Mouse (Mus musculus) erythroblast, adult 5-6 weeks (primary cell): ENCODE measurements around the gene Egln2. TPM values are rescaled to one million over a fixed set of nuclear protein-coding genes. Genes with fewer than 3 reads are reported as not detected.

ENCODE experiments used
- ATAC-seq: replicated peaks from 2 replicates; pipeline ENCODE4 v1.8.0; 2016; ENCODE audit warnings: moderate number of reproducible peaks, mild to moderate bottlenecking, moderate TSS enrichment, inconsistent platforms; ENCODE audit not compliant: poor library complexity, low FRiP score, severe bottlenecking
- total RNA-seq, 2 experiments: library from RNA; stranded (forward) in 1 of 2; stranded (reverse) in 1 of 2; fragments of 150-400 nt in 1 of 2; fragments of 200-764, 138-1000 nt in 1 of 2; gene quantifications; 2 replicates each; pipeline versions ENCODE4 v1.2.3 to v1.2.4; 2015 to 2017; ENCODE audit warnings: low replicate concordance in 2 of 2

Gene Egln2
- total RNA-seq (2015; ENCODE audit: low replicate concordance), result 1.3 and 7.7 TPM in 2 replicates
- total RNA-seq (2017; ENCODE audit: low replicate concordance), result 7.6 and 10.0 TPM in 2 replicates

DNA sequence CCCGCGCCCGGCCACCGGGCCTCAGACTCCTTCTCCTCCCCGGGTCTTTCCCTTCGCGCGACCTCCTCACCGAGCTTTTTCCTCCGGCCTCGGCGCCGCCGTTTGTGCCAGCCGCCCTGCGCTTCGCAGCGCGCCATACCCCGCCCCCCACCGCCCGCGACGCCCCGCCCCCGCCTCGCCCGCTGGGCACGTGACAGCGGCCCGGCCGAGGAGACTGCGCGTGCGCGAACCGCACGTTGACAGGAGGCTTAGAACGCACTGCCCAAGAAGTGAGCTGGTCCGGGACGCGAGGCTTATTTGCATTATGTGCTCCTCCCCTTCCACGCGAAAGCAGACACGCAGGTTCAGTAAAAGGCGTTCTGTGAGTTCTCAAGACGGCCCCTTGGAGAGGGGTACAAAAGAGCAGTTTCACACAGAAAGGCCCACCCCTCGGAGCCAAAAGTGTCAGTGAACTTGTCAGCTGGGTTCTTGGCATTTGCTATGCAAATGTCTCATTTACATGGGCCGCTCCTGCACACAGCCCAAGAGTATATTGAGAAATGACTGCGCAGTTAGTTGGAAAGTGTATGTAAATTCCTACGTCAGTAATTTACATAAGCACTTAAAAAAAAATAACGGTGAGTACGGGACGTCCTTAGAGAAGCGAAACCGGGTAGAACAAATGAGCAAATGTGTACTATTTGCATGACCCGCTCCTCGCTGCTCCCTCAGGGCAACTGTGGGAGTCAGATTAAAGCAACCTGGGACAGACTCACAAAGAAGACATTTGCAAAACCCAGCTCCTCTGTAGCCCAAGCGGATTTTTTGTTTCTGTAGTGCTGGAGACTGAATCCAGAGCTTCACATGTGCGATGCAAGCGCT, at the start of gene Egln2:
Gene Egln2 (minus strand): TSS at position 189 of the 861 bp plus-strand sequence.
- peak; percentile 78 for ATAC-seq

DNA sequence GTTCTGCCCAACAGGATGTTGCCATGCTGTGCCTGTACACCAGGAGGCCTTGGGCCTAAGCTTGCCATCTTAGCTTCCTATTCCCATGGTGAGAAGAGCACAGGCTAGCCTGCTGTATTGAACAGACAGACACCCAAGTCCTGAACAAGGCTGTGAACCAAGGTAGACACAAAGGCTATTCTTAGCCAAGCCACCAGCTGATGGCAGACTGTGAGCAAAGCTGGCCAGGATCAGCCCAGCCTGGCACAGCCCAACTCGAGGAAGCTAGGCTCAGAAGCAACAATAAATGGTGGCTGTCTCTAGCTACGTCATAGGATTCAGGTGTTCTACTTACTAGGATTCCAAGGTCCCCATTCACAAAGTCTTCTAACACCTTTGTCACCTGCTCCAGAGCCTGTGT, 46.0 kb upstream of the Egln2 start:
- no peak for ATAC-seq

DNA sequence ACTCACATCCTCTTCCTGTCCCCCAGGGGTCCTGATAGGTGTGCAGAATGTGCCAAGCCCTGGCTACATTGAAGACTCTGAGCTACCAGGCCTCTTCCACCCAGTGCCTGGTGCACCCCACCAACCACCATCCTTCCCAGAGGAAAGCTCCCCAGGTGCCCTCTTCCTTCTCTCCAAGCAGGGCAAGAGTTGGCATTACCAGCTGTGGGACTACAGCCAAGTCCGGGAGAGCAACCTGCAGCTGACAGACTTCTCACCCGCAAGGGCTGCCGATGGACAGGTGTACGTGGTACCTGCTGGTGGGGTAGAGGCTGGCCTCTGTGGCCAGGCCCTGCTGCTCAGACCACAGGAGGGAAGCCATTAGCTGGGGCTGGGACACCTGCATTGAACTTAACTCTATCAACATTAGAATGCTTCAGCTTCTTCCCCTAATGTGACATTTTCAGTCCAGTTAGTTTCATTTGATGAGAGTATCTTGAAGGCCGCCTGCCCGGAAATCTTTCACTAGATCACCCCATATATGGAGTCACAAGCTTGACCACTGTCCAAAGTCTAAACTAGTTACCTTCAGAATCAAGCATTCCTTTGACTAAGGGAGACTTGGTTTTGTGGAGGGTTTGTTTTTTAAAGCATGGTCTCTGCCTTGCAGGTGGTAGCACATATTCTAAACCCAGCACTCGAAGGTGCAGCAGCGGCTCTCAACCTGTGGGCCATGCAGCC, 37.3 kb upstream of the Egln2 start:
- ATAC-seq, result no peak

DNA sequence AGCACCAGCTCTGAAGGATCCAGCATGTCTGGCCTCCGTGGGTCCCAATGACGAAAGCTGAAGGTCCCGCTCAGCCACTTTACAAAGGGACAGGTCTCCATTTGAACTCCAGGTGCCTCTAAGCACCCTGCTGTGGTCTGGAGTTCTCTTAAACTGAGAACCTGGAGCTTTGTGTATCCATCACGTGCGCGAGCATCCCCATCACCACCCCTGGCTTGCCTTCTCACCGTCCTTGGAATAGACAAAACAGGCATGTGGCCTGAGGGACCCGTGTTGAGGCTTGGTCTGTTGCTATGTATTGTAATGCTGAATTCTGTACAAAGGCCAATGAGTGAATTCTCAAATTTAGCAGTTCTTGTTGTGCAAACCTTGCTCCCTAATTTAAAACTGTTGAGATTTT, 32.2 kb upstream of the Egln2 start:
- no peak for ATAC-seq

DNA sequence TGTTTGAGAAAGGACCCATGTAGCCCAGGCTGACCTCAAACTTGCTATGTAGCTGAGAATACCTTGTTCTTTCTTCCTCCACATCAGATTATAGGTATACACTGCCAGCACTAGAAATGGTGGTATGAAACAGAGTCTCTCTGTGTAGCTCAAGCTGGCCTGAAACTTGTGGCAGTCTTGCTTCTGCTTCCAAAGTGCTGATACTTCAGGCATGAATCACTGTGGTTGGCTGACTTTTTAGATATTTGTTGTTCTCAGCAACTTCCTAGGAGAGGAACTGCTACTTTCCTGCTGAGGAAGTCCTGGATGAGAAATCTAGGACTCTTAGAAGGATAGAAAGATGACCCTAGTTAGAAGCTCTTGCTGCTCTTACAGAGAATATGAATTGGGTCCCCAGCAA, 31.8 kb upstream of the Egln2 start:
- ATAC-seq, result no peak

DNA sequence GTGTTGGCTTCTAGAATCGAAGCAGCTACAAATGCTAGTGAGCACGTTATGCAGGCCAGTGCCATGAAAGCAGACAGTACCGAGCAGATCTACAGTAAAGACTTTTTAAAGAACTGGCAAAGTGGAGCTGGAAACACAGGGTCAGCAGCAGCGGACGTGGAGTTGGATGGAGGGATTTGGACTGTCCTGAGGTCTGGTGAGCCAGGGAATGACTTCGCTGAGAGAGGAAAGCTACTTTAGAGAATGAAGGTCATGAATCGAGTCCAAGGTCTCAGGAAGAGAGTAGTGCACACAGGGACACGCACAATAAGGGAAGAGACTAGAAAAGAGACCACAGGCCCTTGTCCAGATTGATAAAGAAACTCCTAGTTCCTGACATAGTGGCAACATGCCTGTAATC, 31.0 kb upstream of the Egln2 start:
- no peak for ATAC-seq

DNA sequence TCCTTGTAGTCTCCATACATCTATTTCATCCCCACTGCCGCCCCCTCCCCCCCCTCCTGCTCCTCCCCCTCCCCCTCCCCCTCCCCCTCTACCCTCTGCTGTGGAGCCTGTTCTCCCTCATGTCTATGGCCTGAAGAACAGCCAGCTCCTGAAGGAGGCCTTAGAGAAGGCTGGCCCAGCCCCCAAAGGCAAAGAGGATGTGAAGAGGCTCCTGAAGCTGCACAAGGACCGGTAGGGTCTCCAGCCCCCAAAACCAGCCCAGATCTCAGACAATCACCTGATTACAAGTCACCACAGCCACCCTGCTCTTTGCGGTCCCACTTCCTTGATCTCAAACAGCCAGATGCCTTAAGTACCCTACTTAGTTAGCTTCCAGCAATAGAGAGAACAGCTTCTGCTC, 30.5 kb upstream of the Egln2 start:
- no peak for ATAC-seq

DNA sequence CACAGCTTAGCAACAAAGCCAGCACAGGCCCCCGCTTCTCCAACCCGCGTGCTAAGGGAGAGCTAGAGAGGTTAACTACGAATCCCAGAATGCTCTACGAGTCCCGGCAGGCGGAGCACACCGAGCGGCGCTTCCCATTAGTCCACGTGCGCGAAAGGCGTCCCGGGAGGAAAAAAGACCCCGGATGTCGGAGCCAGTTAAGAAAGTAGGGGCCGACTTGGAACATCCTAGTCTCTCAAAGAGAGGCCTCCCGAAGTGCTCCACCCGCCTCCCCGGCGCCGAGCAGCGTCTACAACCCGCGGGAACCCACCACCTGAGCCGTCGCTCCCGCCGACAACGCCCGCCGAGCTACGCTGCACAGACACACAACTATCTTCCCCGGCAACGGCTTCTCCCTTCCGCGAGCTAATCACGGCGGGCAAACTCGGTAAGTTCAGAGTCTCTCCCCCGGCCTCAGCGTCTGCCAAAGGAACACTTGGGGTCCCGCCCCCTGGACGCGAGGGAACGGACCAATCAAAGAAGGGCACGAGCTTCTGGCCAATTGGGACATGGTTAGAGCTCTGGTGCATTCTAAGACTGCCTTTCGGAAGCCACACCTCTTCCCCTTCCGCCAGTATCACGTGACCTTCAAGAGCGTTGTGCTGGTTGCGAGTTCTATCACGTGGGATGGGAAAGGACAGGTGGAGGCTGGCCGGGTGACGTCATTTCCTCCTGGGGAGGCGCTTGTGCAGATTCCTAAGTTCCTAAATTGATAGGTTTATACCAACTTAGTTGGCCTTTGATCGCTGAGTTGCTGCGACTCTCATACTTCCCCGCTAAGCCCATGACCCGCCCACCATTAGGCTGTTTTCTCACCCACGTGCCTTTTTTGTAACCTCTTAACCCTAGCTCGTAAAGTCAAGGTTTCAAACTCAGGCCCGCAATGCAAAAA, 29.3 kb upstream of the Egln2 start, which contains the start of the genes BC024978 and Snrpa:
Gene BC024978 (plus strand): TSS at position 101 of the 931 bp plus-strand sequence.
Gene Snrpa (minus strand): TSS at position 591 of the 931 bp plus-strand sequence.
- ATAC-seq, result peak; percentile 96

DNA sequence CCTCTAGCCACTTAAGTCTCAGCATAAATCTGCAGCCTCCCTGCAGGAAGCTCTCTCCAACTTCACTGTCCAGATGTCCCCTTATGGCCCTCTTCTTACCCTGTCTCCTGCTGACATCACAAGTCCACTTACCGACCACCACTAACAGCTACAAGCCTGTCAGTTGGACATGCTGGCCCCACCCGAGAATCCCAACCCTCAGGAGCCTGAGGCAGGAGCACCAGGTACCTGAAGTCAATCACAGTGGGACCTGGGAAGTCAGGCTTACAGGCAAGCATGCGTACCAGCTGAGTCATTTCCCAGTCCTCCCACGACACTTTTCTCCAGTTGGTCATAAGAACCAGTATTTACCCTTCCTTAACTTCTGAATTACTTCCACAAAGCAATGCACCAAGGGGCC, 27.1 kb upstream of the Egln2 start:
- no peak for ATAC-seq

DNA sequence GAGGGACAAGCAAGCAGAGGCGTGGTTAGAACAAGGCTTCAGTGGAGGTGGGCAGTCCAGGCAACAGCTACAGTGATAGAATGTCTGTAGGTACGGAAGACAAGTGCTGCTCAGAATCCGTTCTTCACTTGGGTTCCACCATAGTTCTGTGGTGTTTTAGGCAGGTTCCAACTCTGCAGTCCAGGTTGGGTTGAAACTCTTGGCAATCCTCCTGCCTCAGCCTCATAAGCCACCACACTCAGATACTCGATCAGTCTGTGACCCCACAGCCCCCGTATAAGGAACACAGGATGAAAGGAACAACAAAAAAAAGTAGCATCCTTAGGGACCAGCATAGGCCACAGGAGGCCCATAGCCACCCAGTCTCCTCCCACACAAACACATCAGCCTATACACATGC, 25.8 kb upstream of the Egln2 start:
- ATAC-seq, result no peak

DNA sequence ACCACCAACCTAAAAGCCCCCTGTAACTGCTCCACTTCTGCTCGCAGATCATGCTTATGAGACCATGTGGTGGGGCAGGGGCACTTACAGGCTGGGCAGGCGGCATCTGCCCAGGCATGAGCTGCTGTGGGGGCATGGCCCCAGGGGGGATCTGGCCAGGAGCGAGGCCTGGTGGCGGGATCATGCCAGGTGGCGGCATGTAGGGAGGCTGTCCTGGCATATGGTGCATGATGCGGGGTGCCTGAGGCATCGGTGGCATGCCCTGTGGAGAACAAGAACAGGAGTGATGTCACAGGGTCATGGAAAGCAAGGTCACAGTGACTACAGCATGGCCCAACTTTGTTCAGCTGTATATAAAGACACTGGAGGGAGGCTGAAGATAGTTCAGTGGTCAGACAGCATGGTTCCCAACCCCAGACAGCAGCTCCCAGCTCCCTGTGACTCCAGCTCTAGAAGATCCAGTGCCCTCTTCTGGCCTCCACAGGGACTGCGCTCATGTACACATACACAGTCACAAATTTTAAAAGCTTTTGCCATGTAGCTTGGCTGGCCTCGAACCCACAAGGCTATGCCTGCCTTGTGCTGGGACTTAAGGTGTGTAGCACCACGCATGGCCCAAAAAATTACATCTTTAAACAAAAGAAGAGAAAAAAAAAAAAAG, 22.8 kb upstream of the Egln2 start:
- peak; percentile 33; the same call in 1 of the 2 replicates for ATAC-seq

DNA sequence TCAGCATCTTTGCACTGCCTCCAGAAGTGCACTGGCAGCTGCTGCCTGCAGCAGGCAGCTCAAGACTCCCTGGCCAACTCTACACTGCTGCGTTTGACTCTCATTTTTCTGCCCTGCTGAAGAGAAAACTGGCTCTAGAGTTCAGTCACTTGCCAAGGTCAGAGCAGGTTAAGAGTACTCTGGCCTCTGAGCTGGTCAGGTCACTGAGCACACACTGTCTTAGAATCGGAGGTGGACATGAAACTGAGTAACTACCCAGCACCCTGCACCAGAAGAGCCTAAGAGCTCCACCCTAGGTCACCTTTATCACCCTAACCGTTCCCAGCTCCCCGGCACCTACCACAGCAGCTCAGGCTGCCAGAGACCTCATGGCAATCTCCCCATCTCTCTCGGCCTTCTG, 19.4 kb upstream of the Egln2 start:
- ATAC-seq, result no peak

DNA sequence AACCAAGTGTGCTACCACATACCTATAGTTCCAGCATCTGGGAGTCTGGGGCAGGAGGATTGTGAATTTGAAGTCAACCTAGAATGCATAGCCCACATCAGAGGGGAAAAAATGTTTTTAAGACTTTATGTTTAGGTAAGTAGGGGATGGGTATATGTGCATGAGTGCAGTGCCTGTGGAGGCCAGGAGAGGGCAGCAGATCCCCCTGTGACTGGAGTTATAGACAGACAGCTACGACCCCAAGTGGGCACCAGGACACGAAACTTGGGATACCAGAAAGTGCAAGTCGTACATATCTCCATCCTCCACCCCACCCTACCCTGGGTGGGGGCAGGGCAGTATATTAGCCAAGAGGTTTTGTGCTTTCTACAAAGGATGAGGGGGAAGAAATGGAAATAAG, 18.4 kb upstream of the Egln2 start:
- peak; percentile 73 for ATAC-seq

DNA sequence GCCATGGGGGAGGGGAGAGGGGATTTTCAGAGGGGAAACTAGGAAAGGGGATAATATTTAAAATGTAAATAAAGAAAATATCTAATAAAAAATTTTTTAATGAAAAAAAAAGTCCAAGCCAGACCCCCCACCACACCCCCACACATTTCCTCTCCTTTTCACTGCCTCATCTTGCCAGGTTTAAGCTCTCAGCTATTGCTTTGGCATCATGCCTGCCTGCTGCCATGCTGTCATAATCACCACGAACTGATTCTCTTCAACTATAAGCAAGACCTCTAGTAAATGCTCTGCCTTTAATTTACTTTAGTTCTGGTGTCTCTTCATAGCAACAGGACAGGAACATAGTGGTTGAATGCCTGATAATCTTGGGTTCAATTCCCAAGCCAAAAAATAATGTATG, 15.9 kb upstream of the Egln2 start:
- ATAC-seq, result no peak

DNA sequence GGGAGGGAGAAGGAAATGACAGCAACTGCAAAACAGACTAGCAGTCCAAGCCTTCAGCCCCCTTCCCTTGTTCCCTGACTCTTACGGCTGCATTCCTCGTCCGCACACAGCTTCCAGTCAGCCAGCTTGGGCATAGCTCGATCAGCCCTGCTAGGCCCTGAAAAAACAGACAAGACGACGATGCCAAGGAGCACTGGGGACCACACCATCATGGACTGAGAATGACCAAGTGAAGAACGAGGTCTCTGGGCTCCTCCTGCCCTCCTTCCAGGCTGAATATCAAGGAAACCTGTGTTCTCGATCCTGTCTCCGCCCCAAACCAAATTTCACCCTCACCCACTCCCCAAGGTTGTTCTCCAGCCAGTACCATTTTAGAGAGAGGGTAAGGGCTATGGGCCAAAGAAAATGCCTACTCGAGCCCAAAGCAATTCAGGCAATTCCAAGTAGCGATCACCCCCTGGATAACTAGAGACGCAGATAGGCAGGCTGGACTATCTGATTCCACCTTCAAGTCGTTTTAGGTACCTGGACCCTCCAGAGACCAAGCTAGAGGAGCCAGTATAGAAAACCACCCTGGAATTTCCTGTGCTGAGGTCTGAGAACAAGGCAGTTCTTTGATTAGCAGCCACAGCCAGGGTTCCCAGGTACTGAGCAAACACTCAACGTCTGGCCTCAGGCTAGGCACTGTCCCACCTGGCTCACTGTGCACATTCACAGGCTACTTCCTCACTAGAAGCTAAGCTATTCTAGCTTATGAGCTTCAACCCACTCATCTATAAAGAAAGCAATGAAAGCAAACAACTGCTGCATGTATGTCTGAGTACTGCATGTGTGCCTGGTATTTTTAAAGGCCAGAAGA, 14.5 kb upstream of the Egln2 start, which contains the start of the genes Gm21983 and Mia:
Gene Gm21983 (minus strand): TSS at position 250 of the 859 bp plus-strand sequence.
Gene Mia (minus strand): TSS at position 321 of the 859 bp plus-strand sequence.
- no peak for ATAC-seq

DNA sequence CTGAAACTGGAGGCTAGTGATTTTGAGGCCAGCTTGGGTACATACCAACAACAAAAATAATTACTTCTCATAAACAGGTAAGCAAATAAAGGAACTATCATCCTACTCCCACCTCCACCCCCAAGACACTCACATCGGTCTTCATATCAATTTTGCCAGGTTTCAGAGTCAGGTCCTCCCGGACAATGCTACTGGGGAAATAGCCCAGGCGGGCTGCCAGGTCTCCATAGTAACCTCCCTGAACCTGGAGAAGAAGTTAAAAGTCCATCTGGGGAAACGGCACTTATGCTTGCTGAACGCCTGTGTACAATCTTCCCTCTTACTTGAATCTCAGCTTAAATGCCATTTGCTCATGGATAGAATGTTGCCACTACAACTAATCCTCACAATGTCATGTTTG, 13.4 kb upstream of the Egln2 start:
- ATAC-seq, result no peak

DNA sequence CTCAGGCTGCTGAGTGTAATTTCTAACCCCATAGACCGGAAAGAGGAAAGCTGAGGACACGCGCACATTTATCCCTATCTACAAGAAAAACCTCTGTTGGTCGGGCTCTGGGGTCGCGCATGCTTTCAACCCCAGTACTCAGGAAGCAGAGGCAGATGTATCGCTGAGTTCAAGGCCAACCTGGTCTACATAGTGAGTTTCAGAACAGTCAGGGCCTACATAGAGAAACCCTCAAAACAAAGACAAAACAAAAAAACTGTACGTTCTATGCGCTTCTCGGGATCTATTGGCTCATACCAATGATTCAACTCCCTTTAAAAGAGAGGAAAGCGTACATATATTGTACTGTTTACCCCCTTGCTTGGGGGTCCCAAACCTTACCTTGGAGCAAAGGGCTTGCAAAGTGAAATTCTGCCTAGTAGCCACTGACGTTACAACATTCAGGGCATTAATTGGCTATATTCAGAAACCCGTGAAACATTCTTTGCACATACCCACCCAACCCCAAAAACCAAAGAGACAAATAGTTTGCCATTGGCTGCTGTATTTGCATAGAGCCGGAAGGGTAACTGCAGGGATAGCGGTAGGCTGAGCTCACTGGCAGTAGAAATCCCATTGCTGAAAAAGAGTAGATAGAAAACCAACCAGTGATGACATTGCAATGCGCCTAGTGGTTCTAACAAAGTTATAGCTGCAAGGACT, 12.8 kb upstream of the Egln2 start:
- no peak for ATAC-seq
